Mouse (Mus musculus): Measurements from ENCODE around the gene Oaz3. TPM values are rescaled to one million over a fixed set of nuclear protein-coding genes. Genes with fewer than 3 reads are reported as not detected.

Gene Oaz3
- polyA plus RNA-seq, 1 experiment from 2014 or later: 0.77 TPM

GRCm38 (mm10) chr3:94398943-94399481 lies 44.7 kb downstream of the Oaz3 start:
- WGBS: 2% methylated on average over 20 of the region's 20 CpGs
- peaks cover 44% of the 10 kb centered on the region for H3K27me3 ChIP-seq
- ATAC-seq (ENCODE audit: low FRiP score): peak; percentile 59; the same call in 1 of the 2 replicates

GRCm38 (mm10) chr3:94398217-94398616 lies 45.5 kb downstream of the Oaz3 start, which contains the start of gene Lingo4:
Lingo4 (plus strand) TSS chr3:94398517.
- H3K9me3 ChIP-seq (replicated peaks): no peaks in the 10 kb centered on the region
- H3K27ac ChIP-seq: no peak within 1 kb of the TSS
- H3K4me2 ChIP-seq (replicated peaks): peak within 1 kb of the TSS; percentile 72
- no peak for ATAC-seq (ENCODE audit: low FRiP score)
- peak within 1 kb of the TSS; percentile 28 for H3K4me3 ChIP-seq
- H3K9ac ChIP-seq: peak within 1 kb of the TSS; percentile 52
- peaks cover 18% of the 10 kb centered on the region for H3K4me1 ChIP-seq
- 77% methylated on average over 6 of the region's 6 CpGs for WGBS
- H3K27me3 ChIP-seq: peaks cover 36% of the 10 kb centered on the region
- no peaks in the 10 kb centered on the region for H3K36me3 ChIP-seq

More at GRCm38 (mm10) chr3:94398943-94399481, 44.7 kb downstream of the Oaz3 start:
- H3K4me1 ChIP-seq: peaks cover 18% of the 10 kb centered on the region
- H3K4me2 ChIP-seq (replicated peaks): peak overlapping the region; percentile 72
- no peak overlapping the region for H3K27ac ChIP-seq
- H3K36me3 ChIP-seq: no peaks in the 10 kb centered on the region
- no peaks in the 10 kb centered on the region for H3K9me3 ChIP-seq (replicated peaks)
- H3K4me3 ChIP-seq: peak overlapping the region; percentile 28
- H3K9ac ChIP-seq: peak overlapping the region; percentile 52

- no peak overlapping the region for H3K27ac ChIP-seq
- no peaks in the 10 kb centered on the region for H3K9me3 ChIP-seq (replicated peaks)
- H3K4me2 ChIP-seq (replicated peaks): no peak overlapping the region
- H3K27me3 ChIP-seq: peaks cover 31% of the 10 kb centered on the region
- WGBS: 85% methylated on average over 4 of the region's 4 CpGs
- H3K4me1 ChIP-seq: peaks cover 15% of the 10 kb centered on the region
- H3K9ac ChIP-seq: no peak overlapping the region
- H3K36me3 ChIP-seq: no peaks in the 10 kb centered on the region
- no peak overlapping the region for H3K4me3 ChIP-seq
- no peak for ATAC-seq (ENCODE audit: low FRiP score)
Observed at GRCm38 (mm10) chr3:94396851-94397250, 46.9 kb downstream of the Oaz3 start.

DNA sequence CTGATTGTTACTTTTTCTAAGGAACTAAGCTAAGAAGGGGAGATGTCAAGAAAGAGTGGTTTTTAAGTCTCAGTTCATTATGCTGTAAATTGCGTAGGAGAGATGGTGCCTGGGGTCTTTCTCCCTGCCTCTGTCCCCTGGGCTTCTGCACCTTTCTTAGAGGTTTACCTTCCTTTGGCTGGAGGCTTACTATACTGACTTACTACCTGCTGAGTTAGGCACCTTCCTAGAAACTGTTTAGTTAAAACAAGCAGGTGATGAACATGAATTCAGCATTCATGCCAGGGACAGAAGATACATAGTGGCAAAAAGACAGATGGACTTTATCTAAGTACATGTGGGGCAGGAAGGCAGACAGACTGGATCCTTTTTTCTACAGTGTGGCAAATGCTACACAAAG lies 47.4 kb downstream of the Oaz3 start:
- Histone ChIP-seq H3K9me3 (replicated peaks) (no peaks in the 10 kb centered on the region), H3K27me3 (peaks cover 28% of the 10 kb centered on the region), H3K27ac (no peak overlapping the region), H3K4me3 (no peak overlapping the region), H3K4me1 (peaks cover 15% of the 10 kb centered on the region), H3K4me2 (replicated peaks) (no peak overlapping the region), H3K36me3 (no peaks in the 10 kb centered on the region), H3K9ac (no peak overlapping the region)
- whole genome bisulfite sequencing: 84% methylated on average over 1 of the region's 1 CpGs
- no peak for ATAC-seq (ENCODE audit: low FRiP score)

GRCm38 (mm10) chr3:94393049-94393448 lies 50.7 kb downstream of the Oaz3 start:
- Histone ChIP-seq H3K4me3 (no peak overlapping the region), H3K27me3 (peaks cover 16% of the 10 kb centered on the region), H3K27ac (no peak overlapping the region), H3K9me3 (replicated peaks) (no peaks in the 10 kb centered on the region), H3K4me1 (no peaks in the 10 kb centered on the region), H3K36me3 (no peaks in the 10 kb centered on the region), H3K4me2 (replicated peaks) (no peak overlapping the region), H3K9ac (no peak overlapping the region)
- no peak for ATAC-seq (ENCODE audit: low FRiP score)
- 73% methylated on average over 4 of the region's 4 CpGs for WGBS

GRCm38 (mm10) chr3:94392128-94392527 lies 51.6 kb downstream of the Oaz3 start:
- Histone ChIP-seq H3K9me3 (replicated peaks) (no peaks in the 10 kb centered on the region), H3K9ac (no peak overlapping the region), H3K4me3 (no peak overlapping the region), H3K27ac (no peak overlapping the region), H3K36me3 (no peaks in the 10 kb centered on the region), H3K4me2 (replicated peaks) (no peak overlapping the region), H3K27me3 (peaks cover 7% of the 10 kb centered on the region; the same call in 1 of the 2 replicates), H3K4me1 (no peaks in the 10 kb centered on the region)
- no peak for ATAC-seq (ENCODE audit: low FRiP score)
- 85% methylated on average over 2 of the region's 2 CpGs for WGBS

DNA sequence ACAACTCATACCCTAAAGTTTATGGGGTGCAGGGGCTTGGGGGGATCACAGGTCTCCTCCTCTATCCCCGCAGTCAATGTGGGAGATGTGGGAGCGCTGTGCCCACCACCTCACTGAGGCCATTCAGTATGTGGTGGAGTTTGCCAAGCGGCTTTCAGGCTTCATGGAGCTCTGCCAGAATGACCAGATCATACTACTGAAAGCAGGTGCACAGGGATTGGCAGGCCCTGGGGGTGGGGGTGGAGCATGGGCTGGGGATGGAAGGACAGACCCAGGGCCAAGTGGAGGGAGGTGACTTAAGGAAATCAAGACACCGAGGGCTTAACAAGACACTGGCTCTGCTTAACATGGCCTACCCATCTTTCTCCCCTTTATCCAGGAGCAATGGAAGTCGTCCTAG lies 52.7 kb downstream of the Oaz3 start:
- Histone ChIP-seq H3K9ac (no peak overlapping the region), H3K4me1 (no peaks in the 10 kb centered on the region), H3K9me3 (replicated peaks) (no peaks in the 10 kb centered on the region), H3K27ac (no peak overlapping the region), H3K4me3 (no peak overlapping the region), H3K27me3 (no peaks in the 10 kb centered on the region), H3K36me3 (no peaks in the 10 kb centered on the region), H3K4me2 (replicated peaks) (no peak overlapping the region)
- no peak for ATAC-seq (ENCODE audit: low FRiP score)
- WGBS: 85% methylated on average over 5 of the region's 5 CpGs

DNA sequence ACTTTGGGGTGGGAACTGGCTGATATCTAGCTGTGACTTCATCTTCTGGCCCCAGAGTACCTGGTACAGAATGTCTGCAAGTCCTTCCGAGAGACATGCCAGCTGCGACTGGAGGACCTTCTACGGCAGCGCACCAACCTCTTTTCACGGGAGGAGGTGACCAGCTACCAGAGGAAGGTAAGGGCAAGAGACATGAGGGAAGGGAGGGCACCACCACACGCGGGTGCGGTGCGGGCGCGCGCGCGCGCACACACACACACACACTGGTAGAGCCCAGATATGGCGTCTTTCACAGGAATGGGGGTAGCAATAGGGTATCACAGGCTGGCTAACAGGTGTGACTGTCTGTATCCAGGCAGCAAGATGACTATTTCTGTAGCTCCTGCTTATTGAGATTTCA lies 54.3 kb downstream of the Oaz3 start:
- H3K27me3 ChIP-seq: no peaks in the 10 kb centered on the region
- WGBS: 97% methylated on average over 16 of the region's 16 CpGs
- H3K4me3 ChIP-seq: no peak overlapping the region
- H3K4me2 ChIP-seq (replicated peaks): no peak overlapping the region
- ATAC-seq (ENCODE audit: low FRiP score): no peak
- no peak overlapping the region for H3K27ac ChIP-seq
- H3K4me1 ChIP-seq: no peaks in the 10 kb centered on the region
- no peaks in the 10 kb centered on the region for H3K36me3 ChIP-seq
- H3K9me3 ChIP-seq (replicated peaks): no peaks in the 10 kb centered on the region
- no peak overlapping the region for H3K9ac ChIP-seq

DNA sequence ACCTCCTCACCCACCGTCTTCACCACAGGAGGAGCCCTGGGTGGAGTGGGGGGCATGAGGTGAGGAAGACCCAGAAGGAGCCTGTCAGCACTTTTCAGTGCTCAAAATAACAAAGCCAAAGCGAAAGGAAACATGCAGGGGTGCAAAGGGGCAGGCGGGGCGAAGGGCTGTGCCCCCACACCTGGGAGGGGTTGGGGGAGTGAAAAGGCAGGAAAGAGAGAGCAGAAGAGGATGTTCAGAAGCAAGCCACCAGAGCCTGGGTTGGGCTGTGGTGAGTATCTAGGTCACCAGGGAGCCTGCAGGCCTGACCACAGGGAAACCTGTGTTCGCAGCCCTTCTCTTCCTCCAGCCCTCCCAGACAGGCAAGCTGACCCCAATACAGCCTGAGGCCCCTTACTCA lies 55.7 kb downstream of the Oaz3 start:
- H3K27me3 ChIP-seq: no peaks in the 10 kb centered on the region
- H3K36me3 ChIP-seq: no peaks in the 10 kb centered on the region
- no peak overlapping the region for H3K4me2 ChIP-seq (replicated peaks)
- no peak overlapping the region for H3K27ac ChIP-seq
- no peaks in the 10 kb centered on the region for H3K4me1 ChIP-seq
- no peak for ATAC-seq (ENCODE audit: low FRiP score)
- WGBS: 76% methylated on average over 5 of the region's 5 CpGs
- H3K9me3 ChIP-seq (replicated peaks): no peaks in the 10 kb centered on the region
- H3K4me3 ChIP-seq: no peak overlapping the region
- H3K9ac ChIP-seq: no peak overlapping the region

DNA sequence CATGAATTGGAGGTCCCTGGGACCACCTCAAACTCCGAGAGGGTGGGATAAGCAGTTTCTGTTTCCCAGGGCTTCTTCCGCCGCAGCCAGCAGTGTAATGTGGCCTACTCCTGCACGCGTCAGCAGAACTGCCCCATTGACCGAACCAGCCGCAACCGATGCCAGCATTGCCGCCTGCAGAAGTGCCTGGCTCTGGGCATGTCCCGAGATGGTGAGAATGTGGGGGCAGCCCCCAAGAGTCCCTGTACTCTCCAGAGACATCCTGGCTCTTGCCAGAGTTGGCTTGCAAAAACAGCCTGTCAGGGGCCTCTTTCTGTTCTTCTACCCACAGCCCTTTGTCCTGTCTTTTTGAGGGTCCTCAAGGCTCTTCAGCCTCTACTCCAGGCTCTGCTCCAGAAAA lies 56.3 kb downstream of the Oaz3 start:
- H3K9me3 ChIP-seq (replicated peaks): no peaks in the 10 kb centered on the region
- no peaks in the 10 kb centered on the region for H3K36me3 ChIP-seq
- no peaks in the 10 kb centered on the region for H3K4me1 ChIP-seq
- no peak for ATAC-seq (ENCODE audit: low FRiP score)
- H3K4me2 ChIP-seq (replicated peaks): no peak overlapping the region
- no peaks in the 10 kb centered on the region for H3K27me3 ChIP-seq
- H3K27ac ChIP-seq: no peak overlapping the region
- 93% methylated on average over 10 of the region's 10 CpGs for WGBS
- H3K9ac ChIP-seq: no peak overlapping the region
- no peak overlapping the region for H3K4me3 ChIP-seq

- Histone ChIP-seq H3K4me3 (no peak overlapping the region), H3K9me3 (replicated peaks) (no peaks in the 10 kb centered on the region), H3K27me3 (no peaks in the 10 kb centered on the region), H3K4me1 (no peaks in the 10 kb centered on the region), H3K27ac (no peak overlapping the region), H3K9ac (no peak overlapping the region), H3K4me2 (replicated peaks) (no peak overlapping the region), H3K36me3 (no peaks in the 10 kb centered on the region)
- 67% methylated on average over 4 of the region's 4 CpGs for WGBS
- ATAC-seq (ENCODE audit: low FRiP score): no peak
Observed at GRCm38 (mm10) chr3:94386671-94387070, 57.0 kb downstream of the Oaz3 start.

DNA sequence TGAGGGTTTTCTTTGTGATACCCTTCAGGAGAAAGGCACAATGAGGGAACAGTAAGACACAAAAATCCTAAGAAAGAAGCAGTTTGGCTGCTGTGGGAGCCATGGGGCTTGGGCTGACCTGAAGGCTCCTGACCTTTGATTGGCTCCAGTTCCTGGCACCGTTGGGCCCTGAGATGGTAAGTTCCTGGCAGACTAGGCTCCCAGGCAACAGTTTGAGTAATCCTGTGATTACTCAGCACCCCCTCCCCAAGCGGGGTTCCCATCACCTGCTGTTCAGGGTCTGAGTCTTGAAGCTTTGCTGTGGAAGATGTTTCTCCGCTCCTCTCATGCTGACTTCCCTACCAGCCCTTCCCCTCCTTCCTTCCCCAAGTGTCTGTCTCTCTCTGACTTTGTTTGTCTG lies 60.2 kb downstream of the Oaz3 start:
- Histone ChIP-seq H3K27ac (no peak overlapping the region), H3K9me3 (replicated peaks) (no peaks in the 10 kb centered on the region), H3K4me2 (replicated peaks) (no peak overlapping the region), H3K4me3 (no peak overlapping the region), H3K9ac (no peak overlapping the region), H3K4me1 (peaks cover 3% of the 10 kb centered on the region; the same call in 1 of the 2 replicates), H3K36me3 (no peaks in the 10 kb centered on the region), H3K27me3 (no peaks in the 10 kb centered on the region)
- 74% methylated on average over 3 of the region's 3 CpGs for WGBS
- ATAC-seq (ENCODE audit: low FRiP score): no peak
